Mouse (Mus musculus) heart, embryonic 14.5 days (tissue): ENCODE data around the gene Eif1ad. TPM values are rescaled to one million over a fixed set of nuclear protein-coding genes. Genes with fewer than 3 reads are reported as not detected.

Experiments used
- ATAC-seq: fragments of 200-750 bp; cut with Nextera tagmentation; 2 replicates; pipeline ENCODE4 v1.8.0; 2017; ENCODE audit warnings: low read depth, moderate TSS enrichment; ENCODE audit not compliant: insufficient number of reproducible peaks, insufficient read depth, low FRiP score
- H3K27ac ChIP-seq, 2 experiments: fragments of 200-500 bp in 1 of 2; fragments of 300-500 bp in 1 of 2; sonication (generic) in 1 of 2; replicated peaks in 1 of 2; 2 replicates each; pipeline ENCODE4 v1.5.1; 2012 to 2014; ENCODE audit warnings: low read depth in 2 of 2, low read length in 2 of 2, control low read depth in 1 of 2, mild to moderate bottlenecking in 1 of 2, mixed read lengths in 1 of 2; ENCODE audit not compliant: control insufficient read depth in 1 of 2, insufficient read depth in 1 of 2
- H3K27me3 ChIP-seq: fragments of 300-500 bp; sonication (generic); 2 replicates; pipeline ENCODE4 v1.6.1; 2014; ENCODE audit warnings: mild to moderate bottlenecking, low read length, control low read depth; ENCODE audit not compliant: control insufficient read depth, insufficient read depth
- H3K36me3 ChIP-seq: fragments of 300-500 bp; sonication (generic); 2 replicates; pipeline ENCODE4 v1.6.1; 2014; ENCODE audit warnings: mild to moderate bottlenecking, control low read depth, low read length, mixed read lengths; ENCODE audit not compliant: control insufficient read depth, insufficient read depth
- H3K4me1 ChIP-seq, 2 experiments: fragments of 200-500 bp in 1 of 2; fragments of 300-500 bp in 1 of 2; sonication (generic) in 1 of 2; 2 replicates each; pipeline ENCODE4 v1.6.1; 2012 to 2014; ENCODE audit warnings: low read length in 2 of 2, control low read depth in 1 of 2, mixed read lengths in 1 of 2; ENCODE audit not compliant: control insufficient read depth in 2 of 2, insufficient read depth in 2 of 2
- H3K4me2 ChIP-seq: fragments of 300-500 bp; sonication (generic); 2 replicates; pipeline ENCODE4 v1.6.1; 2014; ENCODE audit warnings: mild to moderate bottlenecking, low read length
- H3K4me3 ChIP-seq, 2 experiments: fragments of 200-500 bp in 1 of 2; fragments of 300-500 bp in 1 of 2; sonication (generic) in 1 of 2; 2 replicates each; pipeline ENCODE4 v1.5.1; 2012 to 2014; ENCODE audit warnings: low read length in 2 of 2, mild to moderate bottlenecking in 2 of 2, control low read depth in 1 of 2, low read depth in 1 of 2, moderate library complexity in 1 of 2; ENCODE audit not compliant: control insufficient read depth in 1 of 2, insufficient read depth in 1 of 2
- H3K9ac ChIP-seq: fragments of 300-500 bp; sonication (generic); 2 replicates; pipeline ENCODE4 v1.6.1; 2014; ENCODE audit warnings: mild to moderate bottlenecking, low read length
- H3K9me3 ChIP-seq: fragments of 300-500 bp; sonication (generic); 2 replicates; pipeline ENCODE4 v1.6.1; 2016; ENCODE audit warnings: low read length, control low read depth; ENCODE audit not compliant: control insufficient read depth
- WGBS: fragments of 180-500 bp; shearing (Covaris S2); extraction: QIAGEN DNeasy Blood & Tissue Kit; methylation state at CpG from one replicate; pipeline ENCODE4 v1.1.7; 2014; 5-methylcytosine and 5-hydroxymethylcytosine counted together
- polyA plus RNA-seq: library from polyadenylated mRNA; unstranded; fragments of >200 nt; fragmentation: Nextera tagmentation; extraction: Ambion mirVana; gene quantifications from 2 replicates; pipeline ENCODE4 v1.2.1, GENCODE M21; 2014

The Eif1ad gene
- polyA plus RNA-seq, 1 experiment from 2014 or later = 37.4 TPM

DNA sequence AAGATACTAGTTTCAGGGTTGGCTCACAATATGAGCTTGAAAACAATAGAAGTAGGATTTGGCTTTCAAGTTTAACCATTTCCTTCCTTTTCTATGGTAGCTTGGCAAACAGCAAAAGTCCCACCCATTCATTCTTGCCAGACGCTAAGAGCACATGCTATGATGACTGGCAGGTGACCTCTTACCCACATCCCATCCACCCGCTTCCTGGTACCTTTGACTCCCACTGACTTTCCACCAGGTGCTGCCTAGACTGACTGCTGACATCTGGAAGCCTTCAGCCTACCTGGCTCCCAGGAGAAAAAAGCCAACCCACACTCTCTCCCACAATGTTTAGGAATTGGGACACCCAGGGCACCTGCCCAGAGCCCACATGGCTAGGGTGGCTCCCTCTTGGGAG, 2.4 kb upstream of the Eif1ad start:
- no peak overlapping the region for H3K9ac ChIP-seq
- peaks cover 9 to 20% of the 10 kb centered on the region in 2 experiments for H3K4me1 ChIP-seq

DNA sequence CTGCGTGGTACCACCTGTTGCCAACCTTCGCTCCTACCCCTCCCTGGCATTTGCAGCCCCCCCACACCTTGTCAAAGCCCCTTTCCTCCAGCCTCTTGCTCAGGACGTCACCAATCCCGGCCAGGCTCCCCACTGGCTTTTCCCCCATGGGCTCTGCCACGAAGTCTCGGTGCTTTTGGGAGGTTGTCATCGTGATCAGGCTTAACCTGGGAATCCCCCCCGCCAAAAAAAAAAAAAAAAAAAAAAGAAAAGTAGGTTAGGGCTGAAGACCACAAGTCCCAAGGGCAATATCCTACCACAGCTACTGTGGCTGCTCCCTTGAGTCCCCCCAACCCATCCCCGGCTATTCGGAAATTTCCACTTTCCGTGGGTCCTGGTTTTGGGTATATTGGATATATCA, 790 bp upstream of the Eif1ad start:
- no peaks in the 10 kb centered on the region for H3K9me3 ChIP-seq
- H3K27ac ChIP-seq = peak overlapping the region; percentile 40 to 97; a peak in 2 of 4 replicates
- peaks cover 9 to 20% of the 10 kb centered on the region in 2 experiments for H3K4me1 ChIP-seq
- H3K36me3 ChIP-seq = peaks cover 52% of the 10 kb centered on the region
- no peaks in the 10 kb centered on the region for H3K27me3 ChIP-seq
- H3K4me2 ChIP-seq = peak overlapping the region; percentile 95
- peak overlapping the region; percentile 64 to 98 for H3K4me3 ChIP-seq
- 17% methylated on average over 11 of the region's 11 CpGs for WGBS
- no peak for ATAC-seq
- H3K9ac ChIP-seq = peak overlapping the region; percentile 95

More for the DNA sequence above, 2.4 kb upstream of the Eif1ad start:
- 93% methylated on average over 2 of the region's 2 CpGs for WGBS
- Histone ChIP-seq H3K4me2 (no peak overlapping the region), H3K9me3 (no peaks in the 10 kb centered on the region), H3K27me3 (no peaks in the 10 kb centered on the region), H3K4me3 (no peak overlapping the region), H3K36me3 (peaks cover 36% of the 10 kb centered on the region), H3K27ac (no peak overlapping the region)
- no peak for ATAC-seq

DNA sequence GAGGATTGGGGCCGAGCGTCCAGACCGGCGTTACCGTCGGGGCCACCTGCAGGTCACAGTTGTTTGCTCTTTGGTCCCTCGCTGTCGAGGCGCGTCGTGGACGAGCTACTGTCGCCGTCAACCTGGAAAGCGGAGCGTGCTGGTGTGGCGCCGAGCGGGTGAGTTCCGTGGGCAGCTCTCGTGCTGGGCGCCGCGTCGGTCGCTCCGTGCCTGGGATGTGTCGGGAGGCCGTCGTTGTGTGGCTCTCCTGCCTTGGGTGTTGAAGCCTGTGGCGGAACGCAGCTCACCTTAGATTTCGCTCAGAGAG, 465 bp downstream of the Eif1ad start, which contains the start of gene Banf1:
Banf1 (minus strand) TSS at position 116 of the 307 bp plus-strand sequence.
- Histone ChIP-seq H3K27me3 (no peaks in the 10 kb centered on the region), H3K36me3 (peaks cover 62% of the 10 kb centered on the region), H3K4me3 (peak within 1 kb of the TSS; percentile 64 to 98), H3K9ac (peak within 1 kb of the TSS; percentile 95), H3K4me1 (peaks cover 9 to 16% of the 10 kb centered on the region in 2 experiments), H3K9me3 (no peaks in the 10 kb centered on the region), H3K27ac (peak within 1 kb of the TSS; percentile 97), H3K4me2 (peak within 1 kb of the TSS; percentile 95)
- ATAC-seq = peak; percentile 8; the same call in 1 of the 2 replicates
- WGBS = under 1% methylated on average over 33 of the region's 33 CpGs

DNA sequence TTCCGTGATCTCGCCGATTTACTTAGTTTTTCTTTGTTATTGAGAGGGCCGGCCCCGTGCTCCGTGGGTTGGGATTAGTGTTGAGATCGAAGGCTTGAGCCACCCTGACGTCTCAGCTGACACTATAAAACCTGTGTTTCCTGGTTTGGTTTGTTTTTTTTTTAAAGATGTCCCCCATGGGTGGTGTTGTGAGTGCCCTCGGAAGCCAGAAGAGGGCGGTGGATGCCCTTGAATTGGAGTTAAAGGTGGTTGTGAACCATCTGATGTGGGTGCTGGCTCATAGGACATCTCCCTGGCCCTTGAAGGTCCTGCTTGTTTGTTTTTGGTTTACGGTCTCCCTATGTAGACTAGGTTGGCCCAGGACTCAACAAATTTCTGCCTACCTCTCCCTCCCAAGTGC, 914 bp downstream of the Eif1ad start:
- peaks cover 66% of the 10 kb centered on the region for H3K36me3 ChIP-seq
- WGBS = 9% methylated on average over 11 of the region's 11 CpGs
- peak overlapping the region in 1 of 2 experiments; percentile 97; a peak in 3 of 4 replicates for H3K27ac ChIP-seq
- peak overlapping the region; percentile 95 for H3K9ac ChIP-seq
- ATAC-seq = no peak
- peaks cover 9 to 16% of the 10 kb centered on the region in 2 experiments for H3K4me1 ChIP-seq
- H3K4me2 ChIP-seq = peak overlapping the region; percentile 95
- H3K9me3 ChIP-seq = no peaks in the 10 kb centered on the region
- H3K4me3 ChIP-seq = peak overlapping the region; percentile 64 to 98
- no peaks in the 10 kb centered on the region for H3K27me3 ChIP-seq

DNA sequence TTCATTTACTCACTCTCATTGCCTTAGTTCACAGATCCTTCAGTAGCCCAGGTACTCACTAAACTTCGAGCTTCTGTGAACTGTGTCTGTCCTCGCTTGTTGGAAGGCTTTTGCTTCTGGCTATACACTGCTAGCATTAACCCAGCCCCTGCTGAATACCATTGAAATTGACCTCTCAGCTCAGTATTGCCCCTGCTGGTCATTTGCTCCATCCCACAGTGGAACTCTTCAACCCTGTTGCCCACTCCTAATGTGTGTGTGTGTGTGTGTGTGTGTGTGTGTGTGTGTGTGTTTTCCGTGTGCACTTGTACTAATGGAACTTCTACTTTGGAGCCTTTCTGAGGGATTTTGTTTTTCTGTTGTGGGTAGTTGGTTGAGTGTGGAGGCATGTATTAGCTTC, 4.4 kb downstream of the Eif1ad start:
- no peak overlapping the region for H3K4me2 ChIP-seq
- no peak overlapping the region for H3K4me3 ChIP-seq
- H3K4me1 ChIP-seq = peaks cover 6 to 10% of the 10 kb centered on the region in 2 experiments
- no peak overlapping the region for H3K27ac ChIP-seq
- no peaks in the 10 kb centered on the region for H3K9me3 ChIP-seq
- no peak overlapping the region for H3K9ac ChIP-seq
- peaks cover 60% of the 10 kb centered on the region for H3K36me3 ChIP-seq
- 89% methylated on average over 3 of the region's 3 CpGs for WGBS
- ATAC-seq = no peak
- no peaks in the 10 kb centered on the region for H3K27me3 ChIP-seq

DNA sequence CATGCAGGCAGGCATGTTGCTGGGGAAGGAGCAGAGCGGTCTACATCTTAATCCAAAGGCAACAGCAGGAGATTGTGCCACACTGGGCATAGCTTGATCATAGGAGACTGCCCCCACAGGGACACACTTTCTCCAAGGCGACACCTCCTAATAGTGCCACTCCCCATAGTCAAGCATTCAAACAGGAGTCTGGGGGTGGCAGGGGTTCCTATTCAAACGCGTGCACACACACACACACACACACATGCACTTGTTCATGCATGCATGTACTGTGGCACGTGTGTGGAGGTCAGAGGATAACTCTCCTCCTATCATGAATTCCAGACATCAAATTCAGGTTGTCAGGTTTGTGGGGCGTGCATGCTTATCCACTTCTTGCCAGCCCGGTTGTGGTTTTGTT, 6.2 kb downstream of the Eif1ad start:
- H3K4me3 ChIP-seq = no peak overlapping the region
- no peak overlapping the region for H3K4me2 ChIP-seq
- no peak for ATAC-seq
- peaks cover 75% of the 10 kb centered on the region for H3K36me3 ChIP-seq
- H3K4me1 ChIP-seq = peaks cover 6% of the 10 kb centered on the region in 2 experiments
- no peak overlapping the region for H3K9ac ChIP-seq
- WGBS = 92% methylated on average over 7 of the region's 7 CpGs
- H3K9me3 ChIP-seq = no peaks in the 10 kb centered on the region
- no peak overlapping the region for H3K27ac ChIP-seq
- H3K27me3 ChIP-seq = no peaks in the 10 kb centered on the region

DNA sequence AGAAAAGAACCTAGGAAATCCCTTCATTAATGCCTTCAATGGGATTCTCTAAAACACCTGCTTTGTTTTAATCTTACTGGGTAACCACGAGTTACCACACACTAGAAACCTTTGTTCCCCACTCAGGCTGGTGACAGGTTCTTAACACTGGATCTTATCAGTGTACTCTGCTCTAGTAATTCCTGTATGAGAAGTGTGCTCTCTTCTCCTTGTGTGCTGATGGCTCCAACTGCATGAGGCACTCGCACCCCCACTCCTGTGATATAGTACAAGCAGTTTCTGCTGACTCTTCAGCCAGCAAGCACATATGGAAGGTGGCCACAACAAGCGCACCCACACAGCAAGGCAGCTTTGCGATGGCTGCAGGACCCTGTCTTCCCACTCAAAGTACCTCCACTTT, 7.6 kb downstream of the Eif1ad start:
- no peaks in the 10 kb centered on the region for H3K27me3 ChIP-seq
- no peak overlapping the region for H3K9ac ChIP-seq
- no peaks in the 10 kb centered on the region for H3K4me1 ChIP-seq
- H3K27ac ChIP-seq = no peak overlapping the region
- H3K9me3 ChIP-seq = no peaks in the 10 kb centered on the region
- no peak for ATAC-seq
- peaks cover 77% of the 10 kb centered on the region for H3K36me3 ChIP-seq
- 53% methylated on average over 4 of the region's 4 CpGs for WGBS
- H3K4me2 ChIP-seq = no peak overlapping the region
- no peak overlapping the region for H3K4me3 ChIP-seq

DNA sequence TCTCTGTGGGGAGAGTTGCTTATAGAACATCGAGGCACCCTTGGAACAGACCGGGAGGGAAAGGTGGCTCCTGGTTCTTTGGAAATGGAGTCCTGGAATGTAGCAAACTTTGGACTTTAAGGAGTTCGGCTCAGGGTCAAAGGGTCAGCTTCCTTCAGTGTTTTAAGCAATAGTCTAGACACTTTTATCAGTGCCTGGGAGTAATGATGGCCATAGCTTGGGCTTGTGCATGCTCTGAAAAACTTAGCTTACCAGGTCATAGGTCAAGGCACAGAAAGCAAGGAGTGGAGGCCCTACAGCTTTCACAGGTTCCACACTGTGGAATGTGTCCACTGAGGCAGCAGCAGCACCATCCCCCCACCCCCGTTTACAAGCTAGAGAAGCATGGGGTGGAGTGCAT, 8.2 kb downstream of the Eif1ad start:
- H3K9me3 ChIP-seq = no peaks in the 10 kb centered on the region
- no peak overlapping the region for H3K27ac ChIP-seq
- H3K4me3 ChIP-seq = no peak overlapping the region
- no peaks in the 10 kb centered on the region for H3K27me3 ChIP-seq
- no peak overlapping the region for H3K4me2 ChIP-seq
- H3K36me3 ChIP-seq = peaks cover 77% of the 10 kb centered on the region
- 65% methylated on average over 4 of the region's 4 CpGs for WGBS
- ATAC-seq = no peak
- H3K9ac ChIP-seq = no peak overlapping the region
- H3K4me1 ChIP-seq = no peaks in the 10 kb centered on the region
